Mouse (Mus musculus) 416B (cell line): Measurements from ENCODE around the gene Lrrn4cl.
"Not testable (repeated sequence)": the region's sequence is repeated elsewhere in the genome, so short reads cannot be mapped to it uniquely, and the experiment has no call there.

ENCODE experiments used
- DNase-seq: peaks from one replicate; pipeline ENCODE4 v3.0.0; 2011; ENCODE audit warnings: low read depth

Gene Lrrn4cl

GRCm38 (mm10) chr19:8838041-8838730 is 12.4 kb upstream of the Lrrn4cl start:
- DNase-seq = no peak

DNA sequence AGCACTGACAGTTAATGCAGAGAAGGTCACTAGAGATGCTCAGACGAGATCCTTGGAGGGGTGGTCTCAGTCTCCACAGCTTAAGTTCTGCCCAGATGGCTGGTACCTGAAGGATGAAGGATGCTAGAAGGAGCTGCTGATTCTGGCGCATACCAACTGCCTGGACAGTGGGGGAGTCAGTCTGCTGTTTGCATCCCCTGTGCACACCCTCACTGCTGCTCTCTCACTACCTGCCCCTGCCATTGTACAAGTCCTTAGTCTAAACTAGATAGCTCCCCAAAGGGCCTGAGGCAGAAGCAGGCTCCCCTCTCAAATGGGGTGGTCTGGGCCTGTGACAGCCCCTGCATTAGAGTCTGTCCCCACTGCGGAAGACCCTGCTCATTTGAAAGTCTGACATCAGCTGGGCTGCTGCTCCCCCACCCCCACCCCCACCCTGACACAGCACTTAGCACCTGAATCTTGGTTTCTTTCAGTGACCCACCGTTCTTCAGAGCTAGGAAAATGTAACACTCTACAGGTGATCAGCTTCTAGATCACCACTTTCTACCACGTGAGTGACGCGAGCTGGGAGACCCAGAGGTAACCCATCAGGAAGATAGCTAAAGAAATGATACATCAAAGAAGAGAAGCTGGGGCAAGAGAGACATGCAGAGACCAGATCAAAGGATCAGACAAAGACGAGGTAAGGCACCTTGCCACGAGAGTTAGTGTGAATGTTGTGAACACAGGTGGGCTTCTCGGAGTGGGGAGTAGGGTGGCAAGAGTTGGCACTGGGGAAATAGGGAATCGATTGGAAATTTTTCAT is 11.3 kb upstream of the Lrrn4cl start, which contains the start of gene Gng3:
Gng3 (minus strand) TSS at position 92 of the 805 bp plus-strand sequence.
- DNase-seq = no peak

GRCm38 (mm10) chr19:8839908-8840791 is 10.4 kb upstream of the Lrrn4cl start:
- peak; percentile 79 for DNase-seq

GRCm38 (mm10) chr19:8841012-8841411 is 9.6 kb upstream of the Lrrn4cl start:
- DNase-seq = no peak

DNA sequence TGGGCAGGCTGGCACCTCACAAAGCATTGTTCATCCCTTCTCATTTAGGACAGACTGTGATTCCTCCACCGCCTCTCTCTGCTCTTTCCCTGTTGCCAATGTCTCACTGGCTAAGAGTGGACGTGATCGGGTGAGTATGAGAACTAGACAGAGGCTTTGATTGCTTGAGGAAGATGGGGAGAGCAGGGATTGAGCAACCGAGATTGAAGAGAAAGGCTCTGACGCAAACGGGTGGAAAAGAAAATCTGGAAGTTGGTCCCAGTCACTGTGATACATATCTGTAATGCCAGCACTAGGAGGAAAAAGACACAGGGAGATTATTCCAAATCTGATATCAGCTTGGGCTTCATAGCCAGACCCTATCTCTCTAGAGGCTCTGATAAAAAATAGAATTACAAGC is 7.6 kb upstream of the Lrrn4cl start:
- DNase-seq = no peak

DNA sequence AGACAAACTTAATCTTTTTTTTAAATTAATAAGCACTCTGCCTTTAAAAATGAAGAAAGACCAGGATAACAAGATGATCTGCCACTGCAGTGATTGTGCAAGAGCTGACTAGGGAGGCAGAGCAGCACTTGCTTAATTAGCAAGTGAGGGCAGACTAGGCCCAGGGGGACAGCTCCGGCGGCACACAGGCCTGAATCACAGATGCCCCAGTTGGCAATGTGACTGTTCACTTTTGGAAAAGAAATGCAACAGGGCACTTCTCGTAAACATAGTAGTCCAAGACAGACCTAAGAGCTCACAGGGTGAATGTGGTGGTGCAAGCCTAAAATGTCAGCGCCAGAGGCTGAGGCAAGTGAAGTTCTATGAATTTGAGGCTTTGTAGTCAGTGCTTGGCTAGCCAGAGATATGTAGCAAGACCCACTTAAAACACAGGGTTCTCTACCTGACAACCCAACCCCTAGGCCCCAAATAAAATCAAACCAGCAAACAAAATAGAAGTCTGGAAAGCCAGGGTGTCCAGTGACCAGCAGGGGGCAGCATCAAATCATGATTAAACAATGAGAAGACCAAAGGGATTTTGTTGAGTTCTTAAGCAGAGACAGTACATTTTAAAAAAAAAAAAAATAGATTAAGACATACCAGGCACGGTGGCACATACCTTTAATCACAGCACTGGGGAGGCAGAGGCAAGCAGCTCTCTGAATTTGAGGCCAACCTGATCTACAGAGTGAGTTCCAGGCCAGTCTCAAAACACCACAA is 6.0 kb upstream of the Lrrn4cl start:
- peak; percentile 83 for DNase-seq

GRCm38 (mm10) chr19:8848356-8848755 is 2.2 kb upstream of the Lrrn4cl start:
- no peak for DNase-seq

- no peak for DNase-seq
Observed at GRCm38 (mm10) chr19:8851639-8852038, 1.1 kb downstream of the Lrrn4cl start.

GRCm38 (mm10) chr19:8852236-8852928 is 1.8 kb downstream of the Lrrn4cl start:
- no peak for DNase-seq

DNA sequence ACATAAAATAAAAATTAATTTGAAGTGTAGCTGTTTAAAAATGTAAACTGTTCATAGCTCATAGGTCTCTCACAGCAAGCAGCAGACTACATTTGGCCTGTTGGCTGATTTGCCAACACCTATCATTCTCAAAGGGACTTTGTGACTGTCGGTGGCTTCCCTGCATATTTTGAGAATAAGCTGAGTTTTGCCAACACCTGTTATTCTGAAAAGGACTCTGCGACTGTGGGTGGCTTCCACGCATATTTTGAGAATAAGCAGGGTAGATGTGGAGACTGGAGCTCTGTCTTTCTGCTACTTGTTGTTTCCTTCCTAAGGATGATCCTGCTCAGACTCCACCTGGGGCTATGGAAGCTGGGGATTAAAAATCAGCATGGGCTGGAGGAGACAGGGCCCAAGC is 2.5 kb downstream of the Lrrn4cl start:
- no peak for DNase-seq

DNA sequence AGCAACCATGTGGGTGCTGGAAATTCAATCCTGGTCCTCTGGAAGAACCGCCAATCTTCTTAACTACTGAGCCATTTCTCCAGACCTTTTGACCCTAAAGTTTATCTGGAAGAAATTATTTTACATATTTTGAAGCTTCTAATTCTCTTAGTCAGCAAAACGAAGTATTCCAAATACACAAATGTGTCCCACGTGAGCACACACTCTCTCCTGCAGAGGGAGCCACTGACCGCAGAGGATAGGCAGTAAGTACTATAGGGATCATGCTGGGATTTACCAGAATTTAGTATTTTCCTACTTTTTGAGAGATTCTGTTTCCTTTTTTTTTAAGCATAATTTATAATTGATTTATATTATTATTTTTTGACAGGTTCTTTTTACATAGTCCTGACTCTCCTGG is 7.1 kb downstream of the Lrrn4cl start:
- DNase-seq = peak; percentile 74

DNA sequence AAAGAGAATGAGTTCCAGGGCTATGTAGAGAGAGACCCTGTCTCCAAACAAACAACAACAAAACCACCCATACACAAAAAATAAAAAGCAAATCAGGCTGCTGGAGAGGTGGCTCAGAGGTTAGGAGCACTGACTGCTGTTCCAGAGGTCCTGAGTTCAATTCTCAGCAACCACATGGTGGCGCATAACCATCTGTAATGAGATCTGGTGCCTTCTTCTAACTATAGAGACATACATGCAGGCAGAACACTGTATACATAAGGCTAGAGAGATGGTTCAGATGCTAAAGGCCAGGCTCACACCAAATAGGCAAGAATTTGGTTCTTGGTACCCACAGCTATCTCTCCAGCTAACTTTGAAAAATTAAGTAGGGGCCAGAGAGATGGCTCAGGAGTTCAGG is 8.4 kb downstream of the Lrrn4cl start:
- peak; percentile 61 for DNase-seq

GRCm38 (mm10) chr19:8864265-8864664 is 13.7 kb downstream of the Lrrn4cl start:
- no peak for DNase-seq

- DNase-seq = not testable (repeated sequence)
Observed at GRCm38 (mm10) chr19:8870381-8870780, 19.8 kb downstream of the Lrrn4cl start.

- no peak for DNase-seq
Observed at GRCm38 (mm10) chr19:8870838-8871237, 20.3 kb downstream of the Lrrn4cl start.

GRCm38 (mm10) chr19:8871267-8872186 is 21.0 kb downstream of the Lrrn4cl start, which contains the start of gene Ubxn1:
Gene Ubxn1 (plus strand): TSS chr19:8871496.
- peak; percentile 98 for DNase-seq

GRCm38 (mm10) chr19:8872266-8872840 is 21.8 kb downstream of the Lrrn4cl start:
- peak; percentile 63 for DNase-seq

DNA sequence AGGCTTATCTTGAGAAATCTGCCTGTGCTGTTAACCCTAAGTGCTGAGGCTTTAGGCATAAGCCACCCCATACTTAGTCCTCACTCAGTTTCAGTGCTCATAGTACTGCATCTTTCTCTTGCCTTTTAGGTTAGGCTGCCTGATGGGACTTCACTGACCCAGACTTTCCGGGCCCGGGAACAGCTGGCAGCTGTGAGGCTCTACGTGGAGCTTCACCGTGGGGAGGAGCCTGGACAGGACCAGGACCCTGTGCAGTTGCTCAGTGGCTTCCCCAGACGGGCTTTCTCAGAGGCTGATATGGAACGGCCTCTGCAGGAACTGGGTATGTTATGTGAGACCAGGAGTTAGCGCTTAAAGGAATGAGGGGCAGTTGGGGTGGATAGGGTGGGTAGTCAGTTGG is 24.5 kb downstream of the Lrrn4cl start:
- DNase-seq = no peak

DNA sequence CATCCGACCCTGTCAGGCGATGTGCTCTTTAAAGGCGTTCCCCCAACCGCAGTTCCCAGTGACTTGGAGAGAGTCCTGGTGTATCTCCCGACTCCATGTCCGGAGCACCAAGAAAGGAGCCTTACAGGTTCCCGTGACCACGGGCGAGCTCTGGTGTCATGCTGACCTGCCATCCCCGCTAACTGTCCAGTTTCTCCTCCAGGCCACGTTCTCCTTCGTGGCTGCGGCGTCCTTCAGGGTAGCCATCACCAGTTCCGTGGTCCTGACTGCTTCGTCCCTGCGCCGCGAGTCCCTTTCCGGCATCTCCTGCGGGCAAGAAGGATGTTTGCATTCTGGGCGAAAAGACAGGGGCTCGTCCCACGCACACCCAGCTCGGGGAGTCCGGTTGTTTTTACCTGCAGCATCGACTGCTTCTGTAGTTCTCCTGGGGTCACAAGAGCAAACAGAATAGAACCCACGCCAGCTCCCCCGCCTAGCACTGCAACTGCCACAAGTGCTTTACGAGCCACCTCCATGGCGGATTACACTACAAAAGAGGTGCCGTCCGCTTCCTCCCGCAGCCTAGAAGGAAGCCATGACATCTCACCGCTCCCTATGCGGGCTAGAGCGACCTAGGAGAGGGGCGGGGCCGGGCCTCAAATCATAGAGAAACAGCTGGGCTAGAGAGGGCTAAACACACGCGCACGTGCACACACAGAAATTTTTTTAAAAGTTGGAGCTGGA is 29.9 kb downstream of the Lrrn4cl start, which contains the start of gene Uqcc3:
Uqcc3 (minus strand) TSS at position 613 of the 723 bp plus-strand sequence.
- peak; percentile 93 for DNase-seq
